Mouse (Mus musculus) stomach, embryonic 15.5 days (tissue): Measurements from ENCODE around the gene Plcd3. TPM values are rescaled to one million over a fixed set of nuclear protein-coding genes. Genes with fewer than 3 reads are reported as not detected.
A peak's percentile ranks its signal among the peaks of the same experiment; 100 is the strongest.

ENCODE experiments used
- ATAC-seq: fragments of 200-750 bp; cut with Nextera tagmentation; 2 replicates; pipeline ENCODE4 v1.8.0; 2017; ENCODE audit warnings: low read depth, moderate number of reproducible peaks, moderate TSS enrichment; ENCODE audit not compliant: insufficient read depth, low FRiP score
- H3K27ac ChIP-seq: fragments of 300-500 bp; sonication (generic); 2 replicates; pipeline ENCODE4 v1.5.1; 2015; ENCODE audit warnings: mild to moderate bottlenecking, inconsistent platforms
- H3K27me3 ChIP-seq: fragments of 300-500 bp; sonication (generic); replicated peaks from 2 replicates; pipeline ENCODE4 v1.6.1; 2015; ENCODE audit warnings: inconsistent platforms
- H3K36me3 ChIP-seq: fragments of 300-500 bp; sonication (generic); 2 replicates; pipeline ENCODE4 v1.6.1; 2015; ENCODE audit warnings: inconsistent platforms
- H3K4me1 ChIP-seq: fragments of 300-500 bp; sonication (generic); 2 replicates; pipeline ENCODE4 v1.6.1; 2015; ENCODE audit warnings: inconsistent platforms
- H3K4me2 ChIP-seq: fragments of 300-500 bp; sonication (generic); 2 replicates; pipeline ENCODE4 v1.6.1; 2015; ENCODE audit warnings: mild to moderate bottlenecking, inconsistent platforms
- H3K4me3 ChIP-seq: fragments of 300-500 bp; sonication (generic); replicated peaks from 2 replicates; pipeline ENCODE4 v1.5.1; 2015; ENCODE audit warnings: inconsistent platforms
- H3K9ac ChIP-seq: fragments of 300-500 bp; sonication (generic); 2 replicates; pipeline ENCODE4 v1.6.1; 2015; ENCODE audit warnings: inconsistent platforms
- H3K9me3 ChIP-seq: fragments of 300-500 bp; sonication (generic); 2 replicates; pipeline ENCODE4 v1.6.1; 2016; ENCODE audit warnings: inconsistent platforms
- WGBS: fragments of 180-500 bp; shearing (Covaris S2); methylation state at CpG from one replicate; pipeline ENCODE4 v1.1.7; 2015; 5-methylcytosine and 5-hydroxymethylcytosine counted together
- polyA plus RNA-seq: library from polyadenylated mRNA; unstranded; fragments of >200 nt; fragmentation: Nextera tagmentation; extraction: Ambion mirVana; gene quantifications from 2 replicates; pipeline ENCODE4 v1.2.1, GENCODE M21; 2015

Gene Plcd3
- polyA plus RNA-seq: 3.5 and 3.6 TPM in 2 replicates

- Histone ChIP-seq H3K4me1 (peaks cover 40% of the 10 kb centered on the region), H3K36me3 (no peaks in the 10 kb centered on the region), H3K27me3 (peaks cover 10% of the 10 kb centered on the region; the same call in 1 of the 2 replicates), H3K9me3 (no peaks in the 10 kb centered on the region), H3K27ac (0 out of 2 replicates have a peak within 1 kb of the TSS, but pooled peaks have one; percentile 32), H3K4me2 (peak within 1 kb of the TSS; percentile 89), H3K4me3 (peak within 1 kb of the TSS; percentile 62), H3K9ac (peak within 1 kb of the TSS; percentile 26)
- WGBS: 0% methylated on average over 34 of the region's 34 CpGs
- peak; percentile 54; the same call in 1 of the 2 replicates for ATAC-seq
Measured at GRCm38 (mm10) chr11:103101481-103101865, at the start of gene Plcd3, which contains the start of gene Acbd4. Gene Plcd3 (minus strand): TSS chr11:103101658. Gene Acbd4 (plus strand): TSS chr11:103101682.

GRCm38 (mm10) chr11:103149771-103150170, 48.3 kb upstream of the Plcd3 start:
- H3K27ac ChIP-seq: no peak overlapping the region
- H3K4me2 ChIP-seq: no peak overlapping the region
- peaks cover 3% of the 10 kb centered on the region for H3K4me1 ChIP-seq
- no peak overlapping the region for H3K4me3 ChIP-seq
- no peaks in the 10 kb centered on the region for H3K27me3 ChIP-seq
- 88% methylated on average over 4 of the region's 4 CpGs for WGBS
- no peaks in the 10 kb centered on the region for H3K36me3 ChIP-seq
- no peak overlapping the region for H3K9ac ChIP-seq
- no peak for ATAC-seq
- no peaks in the 10 kb centered on the region for H3K9me3 ChIP-seq

- H3K4me3 ChIP-seq: no peak overlapping the region
- H3K9me3 ChIP-seq: no peaks in the 10 kb centered on the region
- no peak overlapping the region for H3K4me2 ChIP-seq
- 58% methylated on average over 4 of the region's 4 CpGs for WGBS
- no peaks in the 10 kb centered on the region for H3K36me3 ChIP-seq
- H3K9ac ChIP-seq: no peak overlapping the region
- H3K4me1 ChIP-seq: peaks cover 13% of the 10 kb centered on the region
- H3K27me3 ChIP-seq: no peaks in the 10 kb centered on the region
- ATAC-seq: no peak
- no peak overlapping the region for H3K27ac ChIP-seq
Measured at GRCm38 (mm10) chr11:103147766-103148165, 46.3 kb upstream of the Plcd3 start.

- Histone ChIP-seq H3K27me3 (no peaks in the 10 kb centered on the region), H3K27ac (no peak overlapping the region), H3K4me2 (no peak overlapping the region), H3K4me3 (no peak overlapping the region), H3K36me3 (no peaks in the 10 kb centered on the region), H3K9me3 (no peaks in the 10 kb centered on the region), H3K9ac (no peak overlapping the region), H3K4me1 (peaks cover 25% of the 10 kb centered on the region)
- ATAC-seq: no peak
- WGBS: 84% methylated on average over 4 of the region's 4 CpGs
Measured at GRCm38 (mm10) chr11:103146386-103146785, 44.9 kb upstream of the Plcd3 start.

- H3K9ac ChIP-seq: no peak overlapping the region; the same call in 1 of the 2 replicates
- 44% methylated on average over 12 of the region's 12 CpGs for WGBS
- no peak overlapping the region for H3K4me2 ChIP-seq
- H3K27me3 ChIP-seq: no peaks in the 10 kb centered on the region
- peak overlapping the region; percentile 51 for H3K27ac ChIP-seq
- no peaks in the 10 kb centered on the region for H3K36me3 ChIP-seq
- no peak; the same call in 1 of the 2 replicates for ATAC-seq
- peaks cover 38% of the 10 kb centered on the region for H3K4me1 ChIP-seq
- H3K9me3 ChIP-seq: no peaks in the 10 kb centered on the region
- H3K4me3 ChIP-seq: no peak overlapping the region
Measured at GRCm38 (mm10) chr11:103144309-103145285, 43.1 kb upstream of the Plcd3 start.

GRCm38 (mm10) chr11:103142441-103143182, 41.2 kb upstream of the Plcd3 start:
- Histone ChIP-seq H3K9me3 (no peaks in the 10 kb centered on the region), H3K9ac (no peak overlapping the region), H3K27ac (peak overlapping the region; percentile 91), H3K4me1 (peaks cover 38% of the 10 kb centered on the region), H3K4me2 (peak overlapping the region; percentile 38), H3K36me3 (peaks cover 6% of the 10 kb centered on the region; the same call in 1 of the 2 replicates), H3K27me3 (no peaks in the 10 kb centered on the region), H3K4me3 (no peak overlapping the region)
- 29% methylated on average over 8 of the region's 8 CpGs for WGBS
- ATAC-seq: peak; percentile 43; the same call in 1 of the 2 replicates

GRCm38 (mm10) chr11:103141944-103142255, 40.4 kb upstream of the Plcd3 start:
- no peaks in the 10 kb centered on the region for H3K9me3 ChIP-seq
- H3K9ac ChIP-seq: no peak overlapping the region
- H3K36me3 ChIP-seq: peaks cover 6% of the 10 kb centered on the region; the same call in 1 of the 2 replicates
- ATAC-seq: peak; percentile 12; the same call in 1 of the 2 replicates
- H3K4me3 ChIP-seq: no peak overlapping the region
- peak overlapping the region; percentile 91 for H3K27ac ChIP-seq
- peak overlapping the region; percentile 30; the same call in 1 of the 2 replicates for H3K4me2 ChIP-seq
- no peaks in the 10 kb centered on the region for H3K27me3 ChIP-seq
- peaks cover 38% of the 10 kb centered on the region for H3K4me1 ChIP-seq
- WGBS: 25% methylated on average over 1 of the region's 1 CpGs

- Histone ChIP-seq H3K27ac (peak overlapping the region; percentile 91), H3K4me2 (peak overlapping the region; percentile 30; the same call in 1 of the 2 replicates), H3K4me1 (peaks cover 38% of the 10 kb centered on the region), H3K36me3 (peaks cover 6% of the 10 kb centered on the region; the same call in 1 of the 2 replicates), H3K9ac (no peak overlapping the region), H3K27me3 (no peaks in the 10 kb centered on the region), H3K4me3 (no peak overlapping the region), H3K9me3 (no peaks in the 10 kb centered on the region)
- ATAC-seq: peak; percentile 75
- WGBS: 15% methylated on average over 11 of the region's 11 CpGs
Measured at GRCm38 (mm10) chr11:103141101-103141943, 39.9 kb upstream of the Plcd3 start.

- H3K9ac ChIP-seq: no peak overlapping the region
- no peak overlapping the region for H3K4me3 ChIP-seq
- no peak for ATAC-seq
- H3K27ac ChIP-seq: peak overlapping the region; percentile 91
- H3K36me3 ChIP-seq: peaks cover 6% of the 10 kb centered on the region; the same call in 1 of the 2 replicates
- no peak overlapping the region for H3K4me2 ChIP-seq
- H3K9me3 ChIP-seq: no peaks in the 10 kb centered on the region
- 31% methylated on average over 6 of the region's 6 CpGs for WGBS
- H3K27me3 ChIP-seq: no peaks in the 10 kb centered on the region
- H3K4me1 ChIP-seq: peaks cover 38% of the 10 kb centered on the region
Measured at GRCm38 (mm10) chr11:103140763-103141100, 39.3 kb upstream of the Plcd3 start.

GRCm38 (mm10) chr11:103139951-103140762, 38.7 kb upstream of the Plcd3 start:
- peaks cover 38% of the 10 kb centered on the region for H3K4me1 ChIP-seq
- no peak overlapping the region for H3K9ac ChIP-seq
- H3K36me3 ChIP-seq: peaks cover 6% of the 10 kb centered on the region; the same call in 1 of the 2 replicates
- H3K9me3 ChIP-seq: no peaks in the 10 kb centered on the region
- no peaks in the 10 kb centered on the region for H3K27me3 ChIP-seq
- WGBS: 73% methylated on average over 14 of the region's 14 CpGs
- ATAC-seq: no peak
- no peak overlapping the region for H3K4me2 ChIP-seq
- H3K4me3 ChIP-seq: no peak overlapping the region
- peak overlapping the region; percentile 91 for H3K27ac ChIP-seq
